Mouse (Mus musculus): ENCODE results near the gene Mrps16.
A peak's percentile ranks its signal among the peaks of the same experiment; 100 is the strongest.

Gene Mrps16

GRCm38 (mm10) chr14:20393205-20393913 lies at the start of gene Mrps16:
Gene Mrps16 (minus strand): TSS chr14:20393634.
- DNase-seq (ENCODE audit: low read depth, low spot score) = peak; percentile 96

- no peak for DNase-seq (ENCODE audit: low read depth, low spot score)
Observed at GRCm38 (mm10) chr14:20442252-20442651, 48.8 kb upstream of the Mrps16 start.

- no peak for DNase-seq (ENCODE audit: low read depth, low spot score)
Observed at GRCm38 (mm10) chr14:20436976-20437375, 43.5 kb upstream of the Mrps16 start.

GRCm38 (mm10) chr14:20432420-20432819 lies 39.0 kb upstream of the Mrps16 start:
- DNase-seq (ENCODE audit: low read depth, low spot score) = peak; percentile 17

GRCm38 (mm10) chr14:20431726-20432125 lies 38.3 kb upstream of the Mrps16 start:
- no peak for DNase-seq (ENCODE audit: low read depth, low spot score)

- DNase-seq (ENCODE audit: low read depth, low spot score) = no peak
Observed at GRCm38 (mm10) chr14:20429833-20430232, 36.4 kb upstream of the Mrps16 start.

- no peak for DNase-seq (ENCODE audit: low read depth, low spot score)
Observed at GRCm38 (mm10) chr14:20428593-20428992, 35.2 kb upstream of the Mrps16 start.

GRCm38 (mm10) chr14:20423046-20423445 lies 29.6 kb upstream of the Mrps16 start:
- DNase-seq (ENCODE audit: low read depth, low spot score) = no peak

- DNase-seq (ENCODE audit: low read depth, low spot score) = peak; percentile 6
Observed at GRCm38 (mm10) chr14:20422257-20422656, 28.8 kb upstream of the Mrps16 start.

- no peak for DNase-seq (ENCODE audit: low read depth, low spot score)
Observed at GRCm38 (mm10) chr14:20400071-20400470, 6.6 kb upstream of the Mrps16 start.

GRCm38 (mm10) chr14:20398864-20399263 lies 5.4 kb upstream of the Mrps16 start:
- DNase-seq (ENCODE audit: low read depth, low spot score) = no peak

- DNase-seq (ENCODE audit: low read depth, low spot score) = no peak
Observed at GRCm38 (mm10) chr14:20397220-20397619, 3.8 kb upstream of the Mrps16 start.

GRCm38 (mm10) chr14:20392326-20392725 lies 1.1 kb downstream of the Mrps16 start:
- DNase-seq (ENCODE audit: low read depth, low spot score) = no peak

GRCm38 (mm10) chr14:20389446-20390079 lies 3.9 kb downstream of the Mrps16 start:
- no peak for DNase-seq (ENCODE audit: low read depth, low spot score)

GRCm38 (mm10) chr14:20388441-20389129 lies 4.8 kb downstream of the Mrps16 start, which contains the start of gene Dnajc9:
Gene Dnajc9 (minus strand): TSS chr14:20388910.
- peak; percentile 85 for DNase-seq (ENCODE audit: low read depth, low spot score)

GRCm38 (mm10) chr14:20379753-20380430 lies 13.5 kb downstream of the Mrps16 start:
- DNase-seq (ENCODE audit: low read depth, low spot score) = no peak

- no peak for DNase-seq (ENCODE audit: low read depth, low spot score)
Observed at GRCm38 (mm10) chr14:20379087-20379640, 14.3 kb downstream of the Mrps16 start.

GRCm38 (mm10) chr14:20378313-20379061 lies 14.9 kb downstream of the Mrps16 start:
- DNase-seq (ENCODE audit: low read depth, low spot score) = no peak

- DNase-seq (ENCODE audit: low read depth, low spot score) = no peak
Observed at GRCm38 (mm10) chr14:20377112-20377521, 16.3 kb downstream of the Mrps16 start.

- no peak for DNase-seq (ENCODE audit: low read depth, low spot score)
Observed at GRCm38 (mm10) chr14:20371854-20372253, 21.6 kb downstream of the Mrps16 start.

- DNase-seq (ENCODE audit: low read depth, low spot score) = no peak
Observed at GRCm38 (mm10) chr14:20370798-20371197, 22.6 kb downstream of the Mrps16 start.
